Mouse (Mus musculus): ENCODE data around the gene Serpind1. TPM values are rescaled to one million over a fixed set of nuclear protein-coding genes. Genes with fewer than 3 reads are reported as not detected.

The Serpind1 gene
- polyA plus RNA-seq (2015; fragmentation: Nextera tagmentation; extraction: Ambion mirVana), result 5.8 and 6.0 TPM in 2 replicates

- Histone ChIP-seq H3K36me3 (replicated peaks) (peaks cover 16% of the 10 kb centered on the region; the same call in 1 of the 2 replicates), H3K9ac (no peak within 1 kb of the TSS), H3K4me1 (no peaks in the 10 kb centered on the region), H3K9me3 (no peaks in the 10 kb centered on the region), H3K4me2 (no peak within 1 kb of the TSS), H3K4me3 (no peak within 1 kb of the TSS), H3K27me3 (replicated peaks) (no peaks in the 10 kb centered on the region), H3K27ac (no peak within 1 kb of the TSS)
- no peak for ATAC-seq (replicated peaks)
- 81% methylated on average over 2 of the region's 2 CpGs for WGBS
Measured at GRCm38 (mm10) chr16:17331116-17331515, at the start of gene Serpind1. TSS of gene Serpind1 (plus strand) at chr16:17331371.

DNA sequence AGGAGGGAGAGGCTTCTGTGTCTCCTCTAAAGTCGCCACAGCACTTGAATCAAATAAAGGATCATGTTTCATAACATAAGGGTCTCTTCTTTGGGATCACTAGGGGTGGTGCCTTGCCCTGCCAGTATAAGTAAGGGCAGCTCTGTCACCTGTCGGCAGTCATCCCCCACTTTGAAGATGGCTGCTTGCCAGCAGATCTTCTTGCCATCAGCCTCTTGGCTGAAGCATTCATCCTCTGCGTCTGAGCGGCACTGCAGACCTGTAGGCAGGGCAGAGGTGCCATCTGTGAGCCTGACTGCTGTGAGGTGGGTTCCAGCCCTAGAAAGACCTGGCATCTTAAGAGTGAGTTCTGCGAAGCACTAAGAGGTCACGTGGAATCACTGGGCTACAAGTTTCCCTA lies 48.0 kb upstream of the Serpind1 start:
- 84% methylated on average over 6 of the region's 6 CpGs for WGBS
- peaks cover 1% of the 10 kb centered on the region for H3K4me1 ChIP-seq
- no peak overlapping the region for H3K27ac ChIP-seq
- no peak for ATAC-seq (replicated peaks)
- H3K9me3 ChIP-seq, result no peaks in the 10 kb centered on the region
- no peak overlapping the region for H3K4me3 ChIP-seq
- no peak overlapping the region for H3K9ac ChIP-seq
- peaks cover 65% of the 10 kb centered on the region for H3K36me3 ChIP-seq (replicated peaks)
- peaks cover 17% of the 10 kb centered on the region for H3K27me3 ChIP-seq (replicated peaks)
- H3K4me2 ChIP-seq, result no peak overlapping the region

- Histone ChIP-seq H3K4me3 (no peak overlapping the region), H3K4me2 (no peak overlapping the region), H3K27ac (no peak overlapping the region), H3K9ac (no peak overlapping the region), H3K9me3 (no peaks in the 10 kb centered on the region), H3K4me1 (no peaks in the 10 kb centered on the region), H3K36me3 (replicated peaks) (peaks cover 74% of the 10 kb centered on the region), H3K27me3 (replicated peaks) (no peaks in the 10 kb centered on the region)
- no peak for ATAC-seq (replicated peaks)
- WGBS, result 81% methylated on average over 2 of the region's 2 CpGs
Measured at GRCm38 (mm10) chr16:17287103-17287502, 44.1 kb upstream of the Serpind1 start.

- no peak overlapping the region for H3K4me3 ChIP-seq
- H3K9ac ChIP-seq, result no peak overlapping the region
- no peaks in the 10 kb centered on the region for H3K27me3 ChIP-seq (replicated peaks)
- H3K27ac ChIP-seq, result no peak overlapping the region
- ATAC-seq (replicated peaks), result no peak
- H3K4me1 ChIP-seq, result no peaks in the 10 kb centered on the region
- no peaks in the 10 kb centered on the region for H3K9me3 ChIP-seq
- no peak overlapping the region for H3K4me2 ChIP-seq
- H3K36me3 ChIP-seq (replicated peaks), result peaks cover 56% of the 10 kb centered on the region
- WGBS, result 97% methylated on average over 2 of the region's 2 CpGs
Measured at GRCm38 (mm10) chr16:17291016-17291415, 40.2 kb upstream of the Serpind1 start.

GRCm38 (mm10) chr16:17292751-17293150 lies 38.4 kb upstream of the Serpind1 start:
- H3K27ac ChIP-seq, result no peak overlapping the region
- H3K9ac ChIP-seq, result no peak overlapping the region
- ATAC-seq (replicated peaks), result no peak
- peaks cover 60% of the 10 kb centered on the region for H3K36me3 ChIP-seq (replicated peaks)
- H3K4me1 ChIP-seq, result no peaks in the 10 kb centered on the region
- H3K9me3 ChIP-seq, result no peaks in the 10 kb centered on the region
- H3K4me2 ChIP-seq, result no peak overlapping the region
- no peaks in the 10 kb centered on the region for H3K27me3 ChIP-seq (replicated peaks)
- no peak overlapping the region for H3K4me3 ChIP-seq
- 3% methylated on average over 2 of the region's 2 CpGs for WGBS

DNA sequence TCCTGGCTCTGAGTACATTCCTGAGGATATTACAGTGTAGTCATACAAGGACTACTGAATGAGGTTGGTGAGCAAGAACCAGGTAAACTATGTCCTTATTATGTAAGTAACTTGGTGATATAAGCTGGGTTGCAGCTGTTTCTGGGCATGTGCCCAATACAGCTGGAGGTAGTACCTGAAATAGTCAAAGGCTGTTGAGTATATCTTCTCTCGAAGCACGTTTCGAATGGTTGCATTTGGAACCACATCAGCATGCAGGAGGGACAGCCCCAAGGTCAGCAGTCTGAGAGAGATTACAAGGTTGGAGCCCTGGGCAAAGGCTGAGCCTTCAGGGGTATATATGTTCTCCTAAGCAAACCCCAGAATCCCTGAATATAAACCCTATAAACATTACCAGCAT lies 30.4 kb upstream of the Serpind1 start:
- no peak overlapping the region for H3K4me2 ChIP-seq
- WGBS, result 98% methylated on average over 3 of the region's 3 CpGs

DNA sequence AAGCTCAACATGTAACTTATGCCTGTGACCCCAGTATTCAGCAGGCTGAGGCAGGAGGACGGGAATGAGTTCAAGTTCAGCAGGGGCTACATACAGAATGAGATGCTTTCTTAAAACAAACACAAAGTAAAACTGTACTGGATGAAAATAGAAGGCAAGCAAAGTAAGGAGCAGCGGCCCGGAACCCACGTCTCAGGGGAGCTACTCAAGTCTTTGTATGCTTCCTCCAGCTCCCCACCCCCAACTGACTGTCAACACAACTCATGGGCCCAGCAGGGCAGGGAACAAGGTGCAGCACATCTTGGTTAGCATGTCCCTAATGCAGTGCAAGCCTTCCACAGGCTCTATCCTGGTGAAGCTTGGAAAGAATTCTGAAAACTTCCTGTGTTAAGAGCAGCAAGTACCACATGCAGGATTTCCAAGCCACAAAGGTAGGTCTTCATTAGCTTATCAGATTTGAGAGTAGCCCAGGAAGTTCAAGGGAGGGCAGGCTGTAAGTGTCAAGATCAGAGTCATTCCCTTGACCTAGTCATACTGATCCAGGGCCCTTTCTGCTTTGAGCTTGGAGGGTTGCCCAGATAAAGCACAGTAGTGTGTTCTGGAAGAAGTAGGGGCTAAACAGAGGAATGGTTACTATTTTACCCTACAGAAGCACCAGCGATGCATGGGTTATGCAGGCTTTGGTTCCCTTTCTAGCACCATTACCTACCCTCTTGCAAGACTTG lies 27.5 kb upstream of the Serpind1 start:
- H3K9me3 ChIP-seq, result no peaks in the 10 kb centered on the region
- no peaks in the 10 kb centered on the region for H3K4me1 ChIP-seq
- H3K36me3 ChIP-seq (replicated peaks), result peaks cover 73% of the 10 kb centered on the region
- WGBS, result 86% methylated on average over 5 of the region's 5 CpGs
- H3K4me2 ChIP-seq, result no peak overlapping the region
- no peak overlapping the region for H3K27ac ChIP-seq
- no peaks in the 10 kb centered on the region for H3K27me3 ChIP-seq (replicated peaks)
- H3K4me3 ChIP-seq, result no peak overlapping the region
- H3K9ac ChIP-seq, result no peak overlapping the region
- ATAC-seq (replicated peaks), result no peak

More for the DNA sequence above, 30.4 kb upstream of the Serpind1 start:
- H3K36me3 ChIP-seq (replicated peaks), result peaks cover 77% of the 10 kb centered on the region
- H3K9ac ChIP-seq, result no peak overlapping the region
- no peak for ATAC-seq (replicated peaks)
- H3K27me3 ChIP-seq (replicated peaks), result no peaks in the 10 kb centered on the region
- H3K4me1 ChIP-seq, result no peaks in the 10 kb centered on the region
- H3K27ac ChIP-seq, result no peak overlapping the region
- H3K4me3 ChIP-seq, result no peak overlapping the region
- no peaks in the 10 kb centered on the region for H3K9me3 ChIP-seq

GRCm38 (mm10) chr16:17307461-17307860 lies 23.7 kb upstream of the Serpind1 start:
- H3K27ac ChIP-seq, result no peak overlapping the region
- ATAC-seq (replicated peaks), result no peak
- H3K9ac ChIP-seq, result no peak overlapping the region
- H3K4me1 ChIP-seq, result no peaks in the 10 kb centered on the region
- H3K4me3 ChIP-seq, result no peak overlapping the region
- H3K9me3 ChIP-seq, result no peaks in the 10 kb centered on the region
- no peaks in the 10 kb centered on the region for H3K27me3 ChIP-seq (replicated peaks)
- H3K4me2 ChIP-seq, result no peak overlapping the region
- 94% methylated on average over 5 of the region's 5 CpGs for WGBS
- H3K36me3 ChIP-seq (replicated peaks), result peaks cover 66% of the 10 kb centered on the region

DNA sequence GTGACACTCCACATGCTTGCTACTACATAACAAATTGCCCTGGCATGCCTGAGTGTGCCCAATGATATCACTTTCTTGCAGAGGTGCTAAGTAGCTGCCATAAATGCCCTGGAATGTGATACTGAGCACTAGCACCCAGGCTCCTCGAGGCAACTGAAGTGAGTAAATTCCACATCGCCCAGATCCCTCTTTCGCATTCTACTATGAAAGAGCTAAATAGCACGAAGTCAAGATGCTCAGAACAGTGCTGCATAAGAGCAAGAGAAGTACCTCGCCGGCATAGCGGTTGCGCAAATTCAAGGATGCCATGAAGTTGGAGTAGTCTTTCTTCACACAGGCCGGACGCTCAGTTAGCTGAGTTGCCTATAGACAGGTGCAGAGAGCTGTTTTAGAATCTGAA lies 22.1 kb upstream of the Serpind1 start:
- Histone ChIP-seq H3K9me3 (no peaks in the 10 kb centered on the region), H3K4me3 (no peak overlapping the region), H3K4me1 (no peaks in the 10 kb centered on the region), H3K27ac (no peak overlapping the region), H3K4me2 (no peak overlapping the region), H3K27me3 (replicated peaks) (no peaks in the 10 kb centered on the region), H3K9ac (no peak overlapping the region), H3K36me3 (replicated peaks) (peaks cover 71% of the 10 kb centered on the region)
- 96% methylated on average over 10 of the region's 10 CpGs for WGBS
- no peak for ATAC-seq (replicated peaks)

DNA sequence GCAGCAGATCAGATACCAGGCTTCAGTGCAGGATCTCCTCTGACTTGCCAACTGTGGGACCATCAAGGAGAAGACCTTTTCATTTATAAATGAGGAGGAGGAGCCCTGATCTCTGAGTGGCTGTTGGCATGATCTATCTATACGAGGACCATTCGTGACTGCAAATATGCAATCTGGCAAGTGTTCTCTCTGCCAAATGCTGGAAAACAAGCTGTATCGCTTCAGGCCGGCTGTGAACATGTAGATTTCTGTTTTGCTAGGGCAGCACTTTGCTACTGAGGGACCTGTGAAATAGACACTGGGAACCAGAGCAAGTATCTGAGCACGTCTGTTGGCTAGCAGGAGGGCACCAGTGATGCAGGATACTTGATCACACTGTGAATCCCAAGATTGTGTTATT lies 18.6 kb upstream of the Serpind1 start:
- Histone ChIP-seq H3K36me3 (replicated peaks) (peaks cover 70% of the 10 kb centered on the region), H3K4me3 (no peak overlapping the region), H3K9ac (no peak overlapping the region), H3K4me1 (no peaks in the 10 kb centered on the region), H3K27ac (no peak overlapping the region), H3K27me3 (replicated peaks) (no peaks in the 10 kb centered on the region), H3K9me3 (no peaks in the 10 kb centered on the region), H3K4me2 (no peak overlapping the region)
- WGBS, result 91% methylated on average over 5 of the region's 5 CpGs
- no peak for ATAC-seq (replicated peaks)

DNA sequence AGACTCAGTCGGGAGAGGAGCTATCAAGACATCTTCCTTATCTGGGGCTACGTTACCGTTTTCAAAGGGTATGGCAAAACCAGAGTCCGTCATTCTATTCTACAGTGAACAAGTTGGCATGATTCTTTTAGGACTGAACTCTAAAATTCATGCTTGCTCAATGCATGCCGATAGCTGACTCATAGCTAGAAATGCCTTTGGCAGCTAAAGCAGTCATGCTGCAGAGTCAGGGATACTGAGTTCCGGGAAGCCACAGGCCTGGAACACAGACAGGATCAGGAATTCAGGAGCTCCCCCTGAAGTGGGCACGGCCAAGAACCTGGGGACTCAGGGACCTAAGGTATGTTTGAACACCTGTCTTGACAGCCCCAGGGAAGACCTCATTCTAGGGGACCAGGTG lies 14.6 kb upstream of the Serpind1 start:
- no peak overlapping the region for H3K4me3 ChIP-seq
- no peak for ATAC-seq (replicated peaks)
- H3K9ac ChIP-seq, result no peak overlapping the region
- 90% methylated on average over 7 of the region's 7 CpGs for WGBS
- no peaks in the 10 kb centered on the region for H3K9me3 ChIP-seq
- no peak overlapping the region for H3K4me2 ChIP-seq
- no peaks in the 10 kb centered on the region for H3K4me1 ChIP-seq
- no peaks in the 10 kb centered on the region for H3K27me3 ChIP-seq (replicated peaks)
- H3K36me3 ChIP-seq (replicated peaks), result peaks cover 58% of the 10 kb centered on the region
- H3K27ac ChIP-seq, result no peak overlapping the region

GRCm38 (mm10) chr16:17321481-17321880 lies 9.7 kb upstream of the Serpind1 start:
- H3K4me2 ChIP-seq, result no peak overlapping the region
- peaks cover 57% of the 10 kb centered on the region for H3K36me3 ChIP-seq (replicated peaks)
- H3K9ac ChIP-seq, result no peak overlapping the region
- no peak overlapping the region for H3K27ac ChIP-seq
- H3K4me1 ChIP-seq, result no peaks in the 10 kb centered on the region
- H3K4me3 ChIP-seq, result no peak overlapping the region
- H3K9me3 ChIP-seq, result no peaks in the 10 kb centered on the region
- 82% methylated on average over 5 of the region's 5 CpGs for WGBS
- no peaks in the 10 kb centered on the region for H3K27me3 ChIP-seq (replicated peaks)
- no peak for ATAC-seq (replicated peaks)

DNA sequence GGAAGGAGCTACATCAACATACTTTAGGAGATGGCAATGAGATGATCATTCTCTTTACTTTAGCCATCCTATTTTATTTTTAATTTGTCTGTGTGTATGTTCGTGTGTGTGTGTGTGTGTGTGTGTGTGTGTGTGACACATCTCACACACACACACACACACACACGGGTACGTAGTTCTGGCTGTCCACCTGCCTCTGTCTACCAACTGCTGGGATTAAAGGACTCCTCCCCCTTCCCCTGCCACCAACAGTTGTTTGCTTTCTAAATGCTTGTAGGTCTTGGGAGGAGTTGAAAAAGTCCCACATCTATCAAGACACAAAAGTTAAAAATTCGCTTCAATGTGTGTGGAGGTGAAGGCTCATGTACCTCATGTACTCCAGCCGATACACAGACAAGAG lies 6.4 kb upstream of the Serpind1 start:
- Histone ChIP-seq H3K27me3 (replicated peaks) (no peaks in the 10 kb centered on the region), H3K4me1 (no peaks in the 10 kb centered on the region), H3K36me3 (replicated peaks) (peaks cover 38% of the 10 kb centered on the region), H3K4me2 (no peak overlapping the region), H3K4me3 (no peak overlapping the region), H3K27ac (no peak overlapping the region), H3K9me3 (no peaks in the 10 kb centered on the region), H3K9ac (no peak overlapping the region)
- no peak for ATAC-seq (replicated peaks)
- 92% methylated on average over 5 of the region's 5 CpGs for WGBS
